Mouse (Mus musculus) heart, postnatal 0 days (tissue): ENCODE results near the gene Rhoj.

Experiments
- CTCF ChIP-seq: IDR thresholded peaks from 2 replicates; pipeline ENCODE4 v1.5.1; 2016; ENCODE audit warnings: antibody characterized with exemption, control low read depth, low read depth
- EP300 ChIP-seq: IDR thresholded peaks from 2 replicates; pipeline ENCODE4 v1.6.1; 2016; ENCODE audit warnings: antibody characterized with exemption, low read depth

- TF ChIP-seq CTCF (no peak), EP300 (no peak)
These were observed 46.2 kb downstream of the Rhoj start for GRCm38 (mm10) chr12:75354354-75354753.
